Mouse (Mus musculus) thymus, postnatal 10 days (tissue): Measurements from ENCODE around the gene Kcnk4.
A peak's percentile ranks its signal among the peaks of the same experiment; 100 is the strongest.

ENCODE experiments used
- DNase-seq, 2 experiments: peaks; one replicate each; pipeline ENCODE4 v3.0.0; 2021; ENCODE audit warnings: low spot score in 2 of 2

Kcnk4 gene

DNA sequence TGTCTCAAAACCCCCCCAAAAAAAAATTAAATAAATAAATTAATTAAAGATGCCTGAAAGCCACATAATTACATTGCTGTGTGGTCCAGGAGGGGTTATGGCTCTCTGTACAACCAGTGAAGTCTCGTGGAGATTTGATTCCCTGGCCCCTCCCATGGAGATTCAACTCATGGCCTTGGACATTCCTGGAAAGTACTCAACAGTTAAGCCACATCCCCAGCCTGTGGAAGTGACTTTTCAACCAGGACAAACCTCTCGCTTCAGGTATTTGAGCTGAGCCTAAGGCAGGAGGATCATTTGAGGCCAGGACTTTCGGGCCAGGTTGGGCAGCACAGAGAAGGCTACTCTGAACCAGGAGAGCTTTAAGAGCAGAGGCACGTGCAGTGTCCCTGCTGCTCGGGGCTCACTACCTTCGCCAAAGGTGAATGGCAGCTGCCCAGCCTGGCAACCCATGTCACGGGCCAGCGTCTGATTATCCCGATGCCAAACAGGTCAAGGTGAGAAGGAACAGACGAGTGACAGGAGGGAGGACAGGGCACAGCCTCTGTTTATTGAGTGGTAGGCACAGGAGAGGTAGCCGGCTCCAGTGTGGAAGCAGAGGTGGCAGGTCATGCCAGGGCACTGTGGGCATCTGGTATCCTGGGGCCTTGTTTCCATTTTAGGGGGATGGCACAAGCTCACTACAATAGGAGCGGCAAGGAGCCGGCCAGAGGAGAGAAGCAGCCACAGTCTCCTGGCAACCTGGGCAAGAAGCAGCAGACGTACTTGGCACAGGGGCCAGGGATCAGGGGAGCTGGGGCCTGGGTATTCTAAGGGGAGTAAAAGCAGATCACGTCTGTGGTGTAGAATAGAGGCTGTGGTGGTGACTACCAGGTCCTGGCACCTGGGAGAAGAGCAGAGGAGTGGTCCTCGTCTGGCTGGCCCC, 3.5 kb upstream of the Kcnk4 start:
- DNase-seq, result no peak

DNA sequence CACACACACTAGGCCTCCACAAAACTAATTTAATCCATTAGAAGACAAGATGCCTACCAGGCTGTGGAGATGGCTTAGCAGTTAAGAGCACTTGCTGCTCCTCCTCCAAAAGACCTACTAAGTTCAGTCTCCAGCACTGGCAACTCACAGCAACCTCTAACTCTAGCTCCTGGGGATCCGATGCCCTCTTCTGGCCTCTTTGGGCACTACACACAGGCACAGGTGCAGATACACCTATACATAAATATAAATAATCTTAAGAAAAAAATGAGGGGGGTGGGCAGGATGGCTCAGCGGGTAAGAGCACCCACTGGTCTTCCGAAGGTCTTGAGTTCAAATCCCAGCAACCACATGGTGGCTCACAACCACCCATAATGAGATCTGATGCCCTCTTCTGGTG, 2.0 kb upstream of the Kcnk4 start:
- DNase-seq, result peak in 1 of 2 experiments; percentile 51

DNA sequence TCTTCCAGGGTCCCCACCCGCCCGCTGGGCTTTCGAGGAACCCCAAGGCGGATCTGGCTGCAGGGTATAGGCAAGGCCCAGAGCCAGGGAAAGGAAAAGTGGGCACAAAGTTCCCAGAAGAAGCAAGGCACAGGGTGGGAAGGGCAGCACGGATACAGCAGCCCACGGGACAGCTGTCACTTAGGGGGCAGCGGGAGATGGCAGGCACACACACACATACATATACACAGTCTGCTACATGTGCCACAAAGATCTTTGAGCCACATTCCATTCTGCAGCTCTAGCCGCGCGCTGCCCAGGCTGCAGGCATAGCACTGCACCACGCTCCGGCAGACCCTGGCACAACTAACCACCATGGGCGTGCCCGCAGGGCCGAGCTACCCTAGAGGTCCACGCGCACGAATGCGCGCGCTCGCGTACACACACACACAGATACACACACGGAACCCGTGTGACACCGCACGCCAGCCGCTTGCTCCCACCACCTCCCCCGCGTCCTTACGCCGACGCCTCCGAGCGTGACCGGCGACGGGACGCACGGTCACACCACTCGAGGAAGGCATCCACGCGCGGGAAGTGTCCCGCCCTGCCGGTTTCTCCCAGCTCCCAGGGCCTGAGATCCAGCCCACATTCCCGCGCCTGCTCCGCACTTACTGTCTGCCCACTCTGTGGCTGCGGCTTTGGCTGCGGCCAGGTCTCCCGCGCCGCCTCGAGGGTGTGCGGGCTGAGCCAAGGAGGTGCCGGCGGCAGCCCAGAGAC, 700 bp downstream of the Kcnk4 start:
- DNase-seq, result no peak

DNA sequence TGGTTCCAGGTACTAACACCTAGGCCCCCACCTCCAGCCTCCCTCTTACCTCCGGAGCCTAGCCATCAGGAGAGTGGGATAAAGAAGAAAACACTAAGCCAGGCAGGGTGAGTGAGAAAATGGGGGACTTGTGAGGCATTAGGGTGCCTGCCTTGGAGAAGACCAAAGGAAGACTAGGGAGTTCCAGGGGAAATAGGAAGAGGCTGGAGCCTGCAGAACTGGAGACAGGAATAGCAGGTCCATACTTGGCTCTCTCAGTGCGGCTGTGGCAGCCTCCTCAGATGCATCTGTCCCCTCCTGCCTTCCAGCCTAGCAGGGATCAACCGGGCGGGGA, 1.2 kb downstream of the Kcnk4 start:
- no peak for DNase-seq

- no peak for DNase-seq
Observed at GRCm38 (mm10) chr19:6932018-6932417, 2.3 kb downstream of the Kcnk4 start.

- no peak for DNase-seq
Observed at GRCm38 (mm10) chr19:6931002-6931401, 3.3 kb downstream of the Kcnk4 start.

GRCm38 (mm10) chr19:6928080-6928479, 6.2 kb downstream of the Kcnk4 start:
- DNase-seq, result no peak

DNA sequence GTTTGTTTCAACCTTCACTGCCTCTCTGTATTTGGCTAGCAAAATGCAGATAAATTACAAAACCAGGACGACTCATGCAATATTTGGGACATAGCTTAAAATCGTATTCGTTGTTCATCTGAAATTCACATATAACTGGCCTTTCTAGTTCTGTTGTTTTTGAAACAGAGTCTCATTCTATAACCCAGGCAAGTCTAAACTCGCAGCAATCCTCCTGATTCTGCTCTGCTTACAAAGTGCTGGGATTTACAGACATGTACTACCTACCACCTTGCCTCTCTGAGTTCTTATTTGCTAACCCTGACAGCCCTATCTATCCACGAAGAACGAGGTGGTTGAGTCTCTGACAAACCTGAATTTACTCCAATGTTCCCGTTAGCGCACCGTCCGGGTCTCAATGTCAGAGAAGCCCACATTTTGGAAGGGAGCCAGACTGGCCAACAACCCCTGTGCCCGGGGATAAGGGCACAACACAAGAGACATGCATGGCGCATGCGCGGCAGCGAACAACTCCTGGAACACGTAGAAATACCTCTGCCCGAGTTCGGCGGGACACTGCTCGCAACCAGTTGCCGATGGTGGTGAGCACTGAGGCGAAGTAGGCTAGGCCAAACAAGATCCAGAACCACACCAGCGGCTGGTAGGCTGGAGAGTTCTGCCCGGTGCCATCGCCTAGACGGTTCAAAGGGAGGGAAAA, 7.6 kb downstream of the Kcnk4 start:
- DNase-seq, result no peak

DNA sequence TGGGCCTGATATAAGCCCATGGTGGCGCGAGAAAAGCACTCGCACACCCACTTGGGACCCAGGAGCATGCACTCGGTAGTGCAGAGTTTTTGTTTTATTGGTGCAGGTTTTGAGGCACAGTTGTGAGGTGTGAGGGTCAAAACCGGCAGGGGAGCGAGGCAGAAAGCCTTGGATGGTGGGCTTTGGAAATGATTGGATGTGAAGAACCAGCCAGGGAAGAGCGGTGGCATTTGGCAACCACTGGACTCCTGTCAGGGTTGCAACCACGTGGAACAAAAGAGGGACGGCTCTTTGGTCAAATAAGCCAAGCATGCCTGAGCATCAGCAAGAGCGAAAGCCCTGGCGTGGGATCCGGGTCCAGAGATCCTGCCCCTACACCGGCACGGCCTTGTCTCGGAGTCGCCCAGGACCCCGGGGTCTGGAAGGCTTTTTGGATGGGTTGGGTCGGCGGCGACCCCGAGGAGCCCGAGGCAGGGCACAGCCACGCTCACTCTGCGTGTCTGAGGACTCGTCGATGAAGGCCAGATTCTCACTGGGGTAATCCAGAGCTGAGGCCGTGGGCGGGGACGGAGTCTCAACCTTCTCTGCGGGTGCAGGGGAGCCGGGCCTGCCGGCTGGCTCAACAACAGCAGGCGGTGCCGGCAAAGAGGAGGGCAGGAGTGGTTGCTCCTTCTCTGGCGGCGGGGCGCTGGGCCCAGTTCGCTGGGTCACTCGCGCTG, 8.5 kb downstream of the Kcnk4 start:
- DNase-seq, result no peak

DNA sequence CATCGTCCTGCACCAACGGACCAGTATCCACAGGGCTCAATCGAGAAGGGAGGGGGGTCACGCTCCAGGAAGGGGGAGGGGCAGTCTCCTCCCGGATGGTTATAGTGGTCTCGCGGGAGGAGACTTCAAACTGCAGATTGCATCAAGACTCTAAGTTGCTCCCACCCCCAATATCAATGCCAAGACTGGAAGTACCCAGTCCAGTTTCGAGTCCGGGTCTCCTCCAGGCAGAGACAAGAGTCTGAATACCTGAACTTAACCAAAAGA, 9.1 kb downstream of the Kcnk4 start, which contains the start of gene Catsperz:
Catsperz (minus strand) TSS at position 74 of the 267 bp plus-strand sequence.
- no peak for DNase-seq

DNA sequence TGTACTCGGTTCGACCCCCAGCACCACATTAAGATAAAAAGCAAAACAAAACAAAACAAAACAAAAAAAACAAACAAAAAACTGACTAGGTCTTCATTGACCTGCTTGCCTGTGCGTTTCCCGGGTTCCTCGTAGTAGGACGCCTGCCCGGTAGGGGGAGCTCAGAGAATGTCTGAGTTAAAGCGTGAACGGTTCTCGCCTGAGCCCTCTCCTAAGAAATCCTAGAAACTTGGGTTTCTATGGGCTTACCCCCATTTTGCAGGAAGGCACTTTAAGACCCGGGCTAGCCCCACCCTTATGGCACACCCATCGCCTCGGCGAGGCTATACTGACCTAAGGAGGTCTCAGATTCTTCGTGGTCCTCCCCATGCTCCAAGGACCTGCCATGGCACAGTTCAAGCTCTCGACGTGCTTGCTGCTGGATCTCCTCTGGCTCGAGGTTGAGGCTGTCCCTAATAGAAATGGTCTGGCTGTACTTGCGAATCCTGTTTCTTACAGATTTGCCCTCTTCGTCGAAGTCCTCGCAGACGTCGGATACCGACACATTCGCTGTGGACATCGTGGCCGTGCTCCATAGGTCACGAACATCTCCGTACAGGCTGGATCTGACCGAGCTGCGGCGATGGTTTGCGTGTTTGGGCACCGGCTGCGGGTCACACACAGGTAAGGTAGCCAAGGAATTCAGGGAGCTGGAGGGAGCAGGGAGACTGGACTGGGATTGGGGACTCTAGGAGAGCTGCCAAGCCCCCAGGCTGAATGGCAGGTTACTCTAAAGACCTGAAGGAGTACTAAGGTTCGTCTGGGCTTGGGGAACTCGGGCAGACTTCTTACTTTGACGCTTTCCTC, 9.6 kb downstream of the Kcnk4 start:
- peak; percentile 66 to 90 for DNase-seq

GRCm38 (mm10) chr19:6922901-6923735, 11.2 kb downstream of the Kcnk4 start:
- DNase-seq, result no peak

GRCm38 (mm10) chr19:6921647-6922567, 12.4 kb downstream of the Kcnk4 start, which contains the start of gene Esrra:
Gene Esrra, minus strand, starts transcription at chr19:6921813.
- peak; percentile 100 for DNase-seq

- peak; percentile 60 to 68 for DNase-seq
Observed at GRCm38 (mm10) chr19:6920741-6921636, 13.3 kb downstream of the Kcnk4 start.

DNA sequence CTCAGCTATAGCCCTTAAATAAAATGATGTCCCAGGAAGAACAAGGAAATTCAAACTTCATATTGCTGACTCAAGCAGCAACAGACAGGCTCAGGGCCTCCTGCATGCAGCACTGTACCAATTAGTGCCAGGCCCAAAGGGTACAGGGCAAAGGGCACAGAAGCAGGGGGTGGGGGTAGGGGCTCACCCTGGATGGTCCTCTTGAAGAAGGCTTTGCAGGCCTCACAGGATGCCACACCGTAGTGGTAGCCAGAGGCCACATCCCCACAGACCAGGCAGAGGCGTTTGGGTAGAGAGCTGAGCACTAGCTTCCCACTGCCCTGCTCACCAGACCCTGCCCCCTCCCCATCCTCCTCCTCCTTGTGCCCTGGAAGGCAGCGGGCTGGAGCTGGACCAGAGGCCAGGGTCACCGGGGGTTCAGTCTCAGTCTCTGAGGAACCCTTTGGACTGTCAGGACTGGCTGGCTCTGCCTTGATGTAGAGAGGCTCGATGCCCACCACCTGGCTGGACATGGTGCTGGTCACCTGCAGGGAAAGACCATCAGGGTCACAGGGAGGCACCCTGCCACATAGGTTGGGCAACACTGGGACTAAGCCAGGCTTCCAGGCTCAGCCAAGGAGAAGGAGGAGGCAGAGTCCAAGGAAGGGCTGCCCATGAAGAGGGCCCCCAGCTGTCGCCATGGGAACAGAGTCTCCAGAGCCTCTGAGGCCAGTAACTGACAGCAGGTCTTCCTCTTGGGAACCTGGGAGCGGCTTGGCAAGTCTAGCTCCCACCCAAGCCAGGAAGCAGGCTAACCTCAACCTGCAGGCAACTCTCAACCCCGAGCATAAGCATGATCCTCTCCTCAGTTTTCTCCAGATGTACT, 14.2 kb downstream of the Kcnk4 start:
- DNase-seq, result no peak

DNA sequence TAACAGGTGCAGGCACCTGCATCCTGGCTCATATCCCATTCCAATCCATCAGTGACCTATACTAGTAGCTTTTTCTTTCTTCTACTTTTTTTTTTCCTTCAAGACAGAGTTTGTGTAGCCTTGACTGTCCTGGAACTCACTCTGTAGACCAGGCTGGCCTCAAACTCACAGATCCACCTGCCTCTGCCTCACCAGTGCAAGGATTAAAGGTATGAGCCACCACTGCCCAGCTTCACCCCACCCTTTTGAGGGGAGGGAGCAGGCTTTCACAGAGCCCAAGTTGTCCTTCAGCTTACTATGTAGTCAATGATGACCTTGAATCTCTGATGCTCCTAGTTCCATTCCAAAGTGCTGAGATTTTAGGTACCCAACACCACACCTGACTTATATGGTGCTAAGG, 14.9 kb downstream of the Kcnk4 start:
- DNase-seq, result no peak

DNA sequence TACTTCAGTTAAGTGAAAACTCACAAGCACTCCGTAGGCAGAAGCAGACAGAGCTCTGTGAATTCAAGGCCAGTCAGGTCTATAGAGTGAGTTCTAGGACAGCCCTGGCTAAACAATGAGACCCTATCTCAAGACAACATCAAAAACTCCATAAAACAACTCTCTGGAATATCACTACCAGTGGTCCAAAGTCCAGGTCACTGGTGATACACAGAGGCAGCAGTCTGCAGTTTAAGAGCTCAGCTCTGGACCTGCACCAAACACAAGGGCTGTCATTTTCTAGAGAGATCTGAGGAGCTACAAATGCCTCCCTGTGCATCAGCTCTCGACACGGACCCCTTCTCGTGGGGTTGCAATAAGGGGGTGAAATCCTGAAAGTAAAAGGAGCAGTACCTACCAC, 16.0 kb downstream of the Kcnk4 start:
- no peak for DNase-seq
